Mouse (Mus musculus) embryonic fibroblast, embryonic 13.5 days (primary cell): ENCODE data around the gene Necab3. TPM values are rescaled to one million over a fixed set of nuclear protein-coding genes. Genes with fewer than 3 reads are reported as not detected.

ENCODE experiments used
- H3K27ac ChIP-seq: 2 replicates; pipeline ENCODE4 v1.5.1; 2012; ENCODE audit warnings: low read length, control low read depth, inconsistent platforms; ENCODE audit not compliant: insufficient read depth
- H3K4me1 ChIP-seq: 2 replicates; pipeline ENCODE4 v1.6.1; 2011; ENCODE audit warnings: low read length; ENCODE audit not compliant: control insufficient read depth, insufficient read depth
- H3K4me3 ChIP-seq: 2 replicates; pipeline ENCODE4 v1.5.1; 2011; ENCODE audit warnings: mild to moderate bottlenecking, control low read depth, low read length; ENCODE audit not compliant: insufficient read depth
- CTCF ChIP-seq: IDR thresholded peaks from 2 replicates; pipeline ENCODE4 v1.5.1; 2011; ENCODE audit warnings: mild to moderate bottlenecking, control low read depth, low read length, moderate library complexity, borderline replicate concordance; ENCODE audit not compliant: insufficient read depth
- POLR2A ChIP-seq: IDR thresholded peaks from 2 replicates; pipeline ENCODE4 v1.6.1; 2011; ENCODE audit warnings: low read depth, mild to moderate bottlenecking, control low read depth, low read length, moderate library complexity
- polyA plus RNA-seq: library from polyadenylated mRNA; stranded (reverse); fragments of >200 nt; gene quantifications from 2 replicates; pipeline ENCODE4 v1.2.4, GENCODE M21; 2011; ENCODE audit warnings: low read depth; ENCODE audit not compliant: missing spikeins, insufficient read length

Necab3 gene
- polyA plus RNA-seq, 1 experiment: 1.5 TPM

GRCm38 (mm10) chr2:154563612-154564170 lies 5.0 kb upstream of the Necab3 start:
- Histone ChIP-seq H3K4me3 (no peak overlapping the region), H3K4me1 (no peaks in the 10 kb centered on the region), H3K27ac (no peak overlapping the region)
- TF ChIP-seq POLR2A (no peak), CTCF (no peak)

DNA sequence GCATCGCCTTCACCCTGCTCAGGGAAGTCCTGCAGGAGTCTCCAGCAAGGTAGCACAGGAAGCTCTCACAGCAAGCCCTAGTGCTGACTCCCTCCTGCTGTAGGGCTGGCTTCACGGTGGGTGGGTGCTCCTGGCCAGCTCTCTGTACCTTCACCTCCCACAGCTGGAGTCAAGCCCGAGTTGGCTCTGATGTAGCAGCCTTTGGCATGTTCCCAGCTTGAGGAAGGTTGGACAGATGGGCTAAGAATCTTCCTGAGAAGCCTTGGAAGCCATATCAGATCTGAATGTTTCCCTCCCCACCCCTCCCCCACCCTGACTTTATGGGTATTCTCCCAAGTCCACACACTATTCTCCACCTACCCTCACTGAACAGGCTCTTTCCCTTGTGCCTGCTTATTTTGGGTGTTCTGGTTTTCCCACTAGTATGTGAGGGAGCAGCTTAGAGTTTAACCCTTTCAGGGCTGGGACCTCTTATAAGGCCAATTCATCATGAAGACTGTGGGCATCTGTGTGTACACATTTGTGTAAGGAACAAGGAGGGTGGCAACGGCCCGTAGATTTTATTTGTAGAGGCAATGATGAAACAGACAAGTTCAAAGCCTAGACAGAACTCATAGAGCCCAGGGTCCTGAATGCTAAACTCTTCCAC lies 1.4 kb downstream of the Necab3 start:
- Histone ChIP-seq H3K4me1 (no peaks in the 10 kb centered on the region), H3K27ac (no peak overlapping the region), H3K4me3 (no peak overlapping the region)
- no peak for TF ChIP-seq CTCF
- TF ChIP-seq POLR2A: no peak

GRCm38 (mm10) chr2:154555235-154555634 lies 3.5 kb downstream of the Necab3 start:
- Histone ChIP-seq H3K4me1 (no peaks in the 10 kb centered on the region), H3K27ac (no peak overlapping the region), H3K4me3 (no peak overlapping the region)
- TF ChIP-seq CTCF: no peak
- no peak for TF ChIP-seq POLR2A

DNA sequence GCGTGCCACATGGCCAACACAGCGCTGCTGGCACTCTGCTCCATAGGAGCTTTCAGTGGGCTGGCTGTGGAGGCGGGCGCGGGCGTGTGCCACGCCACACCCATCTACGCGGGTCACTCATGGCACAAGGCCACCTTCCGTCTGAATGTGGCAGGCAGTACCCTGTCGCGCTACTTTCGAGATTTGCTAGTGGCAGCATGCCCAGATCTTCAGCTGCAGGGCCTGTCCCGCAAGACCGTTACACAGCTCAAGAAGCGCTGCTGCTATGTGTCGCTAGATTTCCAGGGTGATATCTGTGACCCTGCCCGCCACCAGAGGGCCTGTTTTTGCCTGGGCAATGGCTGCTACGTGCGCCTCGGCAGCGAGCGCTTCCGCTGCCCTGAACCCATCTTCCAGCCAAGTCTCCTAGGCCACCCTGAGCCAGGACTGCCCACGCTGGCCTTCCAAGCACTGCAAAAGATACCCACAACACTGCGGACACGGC lies 6.2 kb downstream of the Necab3 start:
- TF ChIP-seq CTCF: peak; percentile 48; the same call in 1 of the 2 replicates
- TF ChIP-seq POLR2A: no peak
- H3K4me3 ChIP-seq: no peak overlapping the region
- H3K27ac ChIP-seq: no peak overlapping the region
- H3K4me1 ChIP-seq: no peaks in the 10 kb centered on the region

- no peak overlapping the region for H3K4me3 ChIP-seq
- no peak overlapping the region for H3K27ac ChIP-seq
- H3K4me1 ChIP-seq: no peaks in the 10 kb centered on the region
- TF ChIP-seq POLR2A: no peak
- no peak for TF ChIP-seq CTCF
Observed at GRCm38 (mm10) chr2:154551927-154552326, 6.8 kb downstream of the Necab3 start.

- H3K27ac ChIP-seq: no peak within 1 kb of the TSS
- no peak within 1 kb of the TSS for H3K4me3 ChIP-seq
- H3K4me1 ChIP-seq: no peaks in the 10 kb centered on the region
Observed at GRCm38 (mm10) chr2:154551476-154551875, 7.2 kb downstream of the Necab3 start, which contains the start of gene Actl10. Actl10 (plus strand) TSS chr2:154551776.

GRCm38 (mm10) chr2:154550937-154551336 lies 7.8 kb downstream of the Necab3 start:
- H3K27ac ChIP-seq: no peak overlapping the region
- TF ChIP-seq POLR2A: no peak
- no peak for TF ChIP-seq CTCF
- no peak overlapping the region for H3K4me3 ChIP-seq
- no peaks in the 10 kb centered on the region for H3K4me1 ChIP-seq

More at GRCm38 (mm10) chr2:154551476-154551875, 7.2 kb downstream of the Necab3 start, which contains the start of gene Actl10:
- TF ChIP-seq POLR2A (no peak), CTCF (no peak)

GRCm38 (mm10) chr2:154549886-154550189 lies 8.9 kb downstream of the Necab3 start:
- no peak for TF ChIP-seq POLR2A
- no peak for TF ChIP-seq CTCF
- Histone ChIP-seq H3K27ac (no peak overlapping the region), H3K4me1 (no peaks in the 10 kb centered on the region), H3K4me3 (no peak overlapping the region)

GRCm38 (mm10) chr2:154549127-154549885 lies 9.4 kb downstream of the Necab3 start:
- no peaks in the 10 kb centered on the region for H3K4me1 ChIP-seq
- TF ChIP-seq CTCF (no peak), POLR2A (peak; percentile 49)
- 0 out of 2 replicates have a peak overlapping the region, but pooled peaks have one; percentile 8 for H3K4me3 ChIP-seq
- H3K27ac ChIP-seq: no peak overlapping the region

DNA sequence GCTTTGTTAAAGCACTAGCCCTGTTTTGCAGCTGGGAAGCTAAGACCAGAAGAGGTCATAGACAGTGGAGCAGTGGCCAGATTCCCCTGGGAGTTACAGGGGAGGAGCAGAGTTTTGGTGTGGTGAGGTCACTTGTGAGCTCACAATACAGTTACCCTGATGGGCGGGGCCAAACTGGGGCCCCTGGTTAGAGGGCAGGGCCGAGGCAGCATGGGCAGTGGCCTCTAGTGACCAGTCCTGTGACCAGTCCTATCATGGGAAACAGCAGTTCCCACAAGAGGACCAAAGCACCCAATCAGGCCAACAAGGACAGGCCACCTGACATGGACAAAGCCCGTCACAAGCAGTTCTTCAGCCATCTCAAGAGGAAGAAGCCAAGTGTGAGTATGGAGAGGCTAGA lies 10.0 kb downstream of the Necab3 start:
- Histone ChIP-seq H3K4me3 (no peak overlapping the region), H3K4me1 (no peaks in the 10 kb centered on the region), H3K27ac (no peak overlapping the region)
- TF ChIP-seq POLR2A (no peak), CTCF (no peak)
